Mouse (Mus musculus): Measurements from ENCODE around the gene Emid1.

- no peak for TF ChIP-seq POLR2A (IDR thresholded peaks at IDR 0.05; ENCODE audit: control insufficient read depth, extremely low read depth, insufficient read depth, low read length, poor library complexity)
- no peak for TF ChIP-seq CTCF (IDR thresholded peaks at IDR 0.05; ENCODE audit: borderline replicate concordance, control insufficient read depth, extremely low read depth, insufficient read depth, low read length, poor library complexity)
Measured at GRCm38 (mm10) chr11:5060756-5061412, 91.2 kb downstream of the Emid1 start.
